Mouse (Mus musculus): ENCODE data around the gene Cth.

- TF ChIP-seq CTCF (IDR thresholded peaks at IDR 0.05; ENCODE audit: low read depth, low read length) (no peak), POLR2A (IDR thresholded peaks at IDR 0.05; ENCODE audit: borderline replicate concordance, low read depth, low read length) (no peak)
These were observed 16.7 kb downstream of the Cth start for GRCm38 (mm10) chr3:157908166-157908565.
